Mouse (Mus musculus) embryonic facial prominence, embryonic 14.5 days (tissue): Measurements from ENCODE around the gene Stkld1. TPM values are rescaled to one million over a fixed set of nuclear protein-coding genes. Genes with fewer than 3 reads are reported as not detected.

Experiments used
- ATAC-seq: fragments of 200-750 bp; cut with Nextera tagmentation; 2 replicates; pipeline ENCODE4 v1.8.0; 2017; ENCODE audit warnings: low read depth, moderate number of reproducible peaks, moderate TSS enrichment
- DNase-seq: peaks from one replicate; pipeline ENCODE4 v3.0.0-alpha.2; 2015; ENCODE audit warnings: low spot score
- H3K27ac ChIP-seq: fragments of 300-500 bp; sonication (generic); replicated peaks from 2 replicates; pipeline ENCODE4 v1.5.1; 2014; ENCODE audit warnings: low read depth, mild to moderate bottlenecking, low read length, moderate library complexity
- H3K27me3 ChIP-seq: fragments of 300-500 bp; sonication (generic); replicated peaks from 2 replicates; pipeline ENCODE4 v1.6.1; 2014; ENCODE audit warnings: low read length; ENCODE audit not compliant: control insufficient read depth, insufficient read depth
- H3K36me3 ChIP-seq: fragments of 300-500 bp; sonication (generic); 2 replicates; pipeline ENCODE4 v1.6.1; 2014; ENCODE audit warnings: low read length, mixed read lengths; ENCODE audit not compliant: control insufficient read depth, insufficient read depth
- H3K4me1 ChIP-seq: fragments of 300-500 bp; sonication (generic); 2 replicates; pipeline ENCODE4 v1.6.1; 2014; ENCODE audit warnings: antibody characterized with exemption, low read length; ENCODE audit not compliant: control insufficient read depth, insufficient read depth
- H3K4me2 ChIP-seq: fragments of 300-500 bp; sonication (generic); 2 replicates; pipeline ENCODE4 v1.6.1; 2014; ENCODE audit warnings: low read depth, mild to moderate bottlenecking, low read length, moderate library complexity, mixed read lengths
- H3K4me3 ChIP-seq: fragments of 300-500 bp; sonication (generic); 2 replicates; pipeline ENCODE4 v1.5.1; 2014; ENCODE audit warnings: low read depth, mild to moderate bottlenecking, low read length
- H3K9ac ChIP-seq: fragments of 300-500 bp; sonication (generic); 2 replicates; pipeline ENCODE4 v1.6.1; 2014; ENCODE audit warnings: low read depth, mild to moderate bottlenecking, low read length, moderate library complexity, mixed read lengths
- H3K9me3 ChIP-seq: fragments of 300-500 bp; sonication (generic); 2 replicates; pipeline ENCODE4 v1.6.1; 2016; ENCODE audit warnings: low read length; ENCODE audit not compliant: control insufficient read depth
- WGBS: fragments of 180-500 bp; shearing (Covaris S2); extraction: QIAGEN DNeasy Blood & Tissue Kit; methylation state at CpG from one replicate; pipeline ENCODE4 v1.1.7; 2014; 5-methylcytosine and 5-hydroxymethylcytosine counted together
- polyA plus RNA-seq: library from polyadenylated mRNA; unstranded; fragments of >200 nt; fragmentation: Nextera tagmentation; extraction: Ambion mirVana; gene quantifications from 2 replicates; pipeline ENCODE4 v1.2.1, GENCODE M21; 2014

Stkld1 gene
- polyA plus RNA-seq, 1 experiment from 2014 or later, result 0.07 TPM

DNA sequence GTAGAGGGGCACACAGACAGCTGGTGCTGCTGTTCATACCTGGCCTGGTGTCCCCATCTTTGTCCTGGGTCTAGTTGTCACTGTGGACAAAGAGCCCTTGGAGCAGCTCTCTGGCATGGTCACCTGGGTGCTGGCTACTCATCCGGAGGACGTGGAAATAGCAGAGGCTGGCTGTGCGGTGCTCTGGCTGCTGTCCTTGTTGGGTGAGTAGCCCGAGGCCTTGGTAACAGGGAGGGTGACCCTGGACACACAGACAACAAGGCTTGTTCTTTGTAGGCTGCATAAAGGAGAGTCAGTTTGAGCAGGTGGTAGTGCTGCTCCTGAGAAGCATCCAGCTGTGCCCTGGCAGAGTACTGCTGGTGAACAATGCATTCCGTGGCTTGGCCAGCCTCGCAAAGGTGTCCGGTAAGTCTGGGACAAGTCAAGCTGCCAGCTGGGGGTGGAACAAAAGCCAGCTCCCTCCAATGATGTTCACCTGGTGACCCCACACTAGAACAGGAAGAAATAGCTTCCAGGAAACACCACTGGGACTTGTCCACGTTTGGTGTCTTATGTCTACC is 17.6 kb downstream of the Stkld1 start:
- peaks cover 68% of the 10 kb centered on the region for H3K36me3 ChIP-seq
- no peak overlapping the region for H3K4me2 ChIP-seq
- no peaks in the 10 kb centered on the region for H3K27me3 ChIP-seq
- no peaks in the 10 kb centered on the region for H3K4me1 ChIP-seq
- no peaks in the 10 kb centered on the region for H3K9me3 ChIP-seq
- H3K27ac ChIP-seq, result no peak overlapping the region
- no peak overlapping the region for H3K9ac ChIP-seq
- WGBS, result 81% methylated on average over 8 of the region's 8 CpGs
- no peak for DNase-seq
- H3K4me3 ChIP-seq, result no peak overlapping the region
- no peak for ATAC-seq

DNA sequence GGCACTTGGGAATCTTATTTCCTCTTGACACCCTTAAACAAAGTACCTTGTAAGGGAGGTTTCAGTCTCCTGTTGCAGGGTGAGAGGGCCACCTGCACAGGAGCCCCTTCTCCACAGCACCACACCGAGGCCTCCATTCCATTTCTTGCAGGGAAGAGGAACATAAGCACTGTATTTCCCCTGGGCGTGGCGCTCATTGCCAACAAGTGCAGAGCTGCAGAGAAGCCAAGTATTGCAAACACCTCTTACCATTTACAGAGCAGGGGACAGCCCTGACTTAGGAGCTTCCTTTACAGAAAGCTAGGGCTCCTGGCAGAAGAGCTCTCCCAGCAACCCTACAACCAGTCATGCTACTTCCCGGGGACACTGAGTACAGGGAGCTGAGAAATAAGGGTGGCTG is 18.3 kb downstream of the Stkld1 start:
- Histone ChIP-seq H3K9me3 (no peaks in the 10 kb centered on the region), H3K27ac (no peak overlapping the region), H3K27me3 (no peaks in the 10 kb centered on the region), H3K4me3 (no peak overlapping the region), H3K4me2 (no peak overlapping the region), H3K9ac (no peak overlapping the region), H3K4me1 (no peaks in the 10 kb centered on the region), H3K36me3 (peaks cover 73% of the 10 kb centered on the region)
- no peak for DNase-seq
- no peak for ATAC-seq
- 92% methylated on average over 4 of the region's 4 CpGs for WGBS

GRCm38 (mm10) chr2:26952866-26953265 is 19.0 kb downstream of the Stkld1 start:
- Histone ChIP-seq H3K27ac (no peak overlapping the region), H3K9ac (no peak overlapping the region), H3K4me3 (no peak overlapping the region), H3K4me2 (no peak overlapping the region), H3K9me3 (no peaks in the 10 kb centered on the region), H3K36me3 (peaks cover 80% of the 10 kb centered on the region), H3K4me1 (no peaks in the 10 kb centered on the region), H3K27me3 (no peaks in the 10 kb centered on the region)
- no peak for DNase-seq
- no peak for ATAC-seq
- 82% methylated on average over 8 of the region's 8 CpGs for whole genome bisulfite sequencing

- Histone ChIP-seq H3K9ac (no peak overlapping the region), H3K27me3 (no peaks in the 10 kb centered on the region), H3K4me1 (no peaks in the 10 kb centered on the region), H3K36me3 (peaks cover 90% of the 10 kb centered on the region), H3K9me3 (no peaks in the 10 kb centered on the region), H3K4me3 (no peak overlapping the region), H3K4me2 (no peak overlapping the region), H3K27ac (no peak overlapping the region)
- WGBS, result 89% methylated on average over 2 of the region's 2 CpGs
- DNase-seq (no peak), ATAC-seq (no peak)
Measured at GRCm38 (mm10) chr2:26954735-26955395, 21.0 kb downstream of the Stkld1 start.

DNA sequence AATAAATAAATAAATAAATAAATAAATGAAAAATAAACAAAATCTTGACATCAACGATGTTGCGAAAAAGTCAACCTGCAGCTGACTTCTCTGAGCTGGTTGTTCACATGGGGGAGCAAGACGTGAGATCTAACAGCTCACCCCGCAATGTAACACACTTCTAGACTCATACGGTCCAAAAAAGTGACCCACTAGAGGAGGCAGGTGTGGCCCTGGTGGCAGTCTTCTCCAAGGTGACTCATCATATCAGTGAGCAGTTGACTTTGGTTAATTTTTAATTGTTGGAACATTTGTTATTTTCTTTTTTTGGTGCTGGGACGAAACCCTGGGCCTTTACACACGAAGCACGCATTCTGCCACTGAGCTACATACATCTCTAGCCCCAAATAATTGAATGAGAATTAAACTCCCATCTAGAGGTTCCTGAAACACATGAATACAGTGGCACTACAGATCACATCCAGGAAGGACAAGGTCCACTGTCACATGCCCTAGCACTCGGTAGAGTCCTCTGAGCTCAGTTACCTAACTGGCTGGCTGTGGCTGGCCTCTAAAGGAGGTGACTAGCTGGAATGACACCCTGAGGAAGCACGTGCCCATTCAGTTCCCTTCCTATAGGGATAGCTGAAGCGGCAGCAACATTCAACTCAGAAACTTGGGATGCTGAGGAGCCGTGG is 23.1 kb downstream of the Stkld1 start:
- peaks cover 95% of the 10 kb centered on the region for H3K36me3 ChIP-seq
- 97% methylated on average over 12 of the region's 12 CpGs for WGBS
- no peak overlapping the region for H3K4me2 ChIP-seq
- H3K4me3 ChIP-seq, result no peak overlapping the region
- DNase-seq (no peak), ATAC-seq (no peak)
- no peaks in the 10 kb centered on the region for H3K4me1 ChIP-seq
- no peak overlapping the region for H3K9ac ChIP-seq
- no peak overlapping the region for H3K27ac ChIP-seq
- H3K9me3 ChIP-seq, result no peaks in the 10 kb centered on the region
- no peaks in the 10 kb centered on the region for H3K27me3 ChIP-seq

DNA sequence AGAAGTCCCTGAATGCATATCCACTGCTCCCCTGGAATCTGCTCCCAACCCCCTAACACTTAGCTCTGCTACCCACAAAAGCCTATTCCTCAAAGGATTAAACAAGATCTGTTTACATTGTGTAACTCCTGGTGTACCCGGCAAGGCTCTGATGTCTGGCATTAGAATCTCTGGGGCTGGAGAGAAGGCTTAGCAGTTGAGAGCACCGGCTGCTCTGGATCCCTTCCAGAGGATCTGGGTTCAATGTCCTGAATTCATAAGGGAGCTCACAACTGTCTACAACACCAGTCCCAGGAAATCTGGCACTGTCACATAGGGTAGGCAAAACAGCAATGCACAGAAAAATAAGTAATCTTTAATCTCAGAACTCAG is 23.6 kb downstream of the Stkld1 start:
- Histone ChIP-seq H3K36me3 (peaks cover 94% of the 10 kb centered on the region), H3K4me1 (no peaks in the 10 kb centered on the region), H3K27ac (no peak overlapping the region), H3K9me3 (no peaks in the 10 kb centered on the region), H3K4me3 (no peak overlapping the region), H3K9ac (no peak overlapping the region), H3K4me2 (no peak overlapping the region), H3K27me3 (no peaks in the 10 kb centered on the region)
- 74% methylated on average over 2 of the region's 2 CpGs for WGBS
- no peak for ATAC-seq
- no peak for DNase-seq

DNA sequence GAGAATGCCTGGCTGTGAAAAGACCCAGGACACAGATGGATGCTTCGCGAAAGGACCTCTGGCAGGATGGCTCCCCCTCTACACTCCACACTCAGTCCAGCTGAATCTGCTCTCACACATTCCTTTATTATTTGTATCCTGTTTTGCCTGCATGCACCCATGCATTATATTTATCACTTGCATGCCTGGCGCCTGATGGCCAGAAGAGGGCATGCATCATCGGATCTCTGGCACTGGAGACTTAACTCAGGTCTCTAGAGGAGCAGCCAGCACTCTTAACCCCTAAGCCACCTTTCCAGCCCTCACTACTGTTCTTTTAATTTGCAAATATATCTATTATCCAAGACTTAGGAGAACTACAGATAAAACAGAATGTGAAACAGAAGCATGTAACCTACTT is 26.9 kb downstream of the Stkld1 start:
- Histone ChIP-seq H3K4me2 (no peak overlapping the region), H3K27me3 (no peaks in the 10 kb centered on the region), H3K9me3 (no peaks in the 10 kb centered on the region), H3K27ac (no peak overlapping the region), H3K4me1 (peaks cover 13% of the 10 kb centered on the region), H3K36me3 (peaks cover 61% of the 10 kb centered on the region), H3K9ac (no peak overlapping the region), H3K4me3 (no peak overlapping the region)
- no peak for ATAC-seq
- no peak for DNase-seq
- WGBS, result 74% methylated on average over 4 of the region's 4 CpGs

GRCm38 (mm10) chr2:26963923-26964723 is 30.3 kb downstream of the Stkld1 start, which contains the start of gene Rexo4:
TSS of gene Rexo4 (minus strand) at chr2:26964386.
- ATAC-seq (peak; percentile 96), DNase-seq (peak; percentile 97)
- Histone ChIP-seq H3K27me3 (no peaks in the 10 kb centered on the region), H3K9ac (peak within 1 kb of the TSS; percentile 74), H3K4me3 (peak within 1 kb of the TSS; percentile 63), H3K9me3 (no peaks in the 10 kb centered on the region), H3K4me2 (peak within 1 kb of the TSS; percentile 63), H3K36me3 (peaks cover 29% of the 10 kb centered on the region; the same call in 1 of the 2 replicates), H3K27ac (peak within 1 kb of the TSS; percentile 96), H3K4me1 (peaks cover 13% of the 10 kb centered on the region)
- under 1% methylated on average over 48 of the region's 50 CpGs for WGBS
